Mouse (Mus musculus): Measurements from ENCODE around the gene Dapk2.

Dapk2 gene

GRCm38 (mm10) chr9:66184572-66184971 lies 26.5 kb downstream of the Dapk2 start:
- DNase-seq (ENCODE audit: extremely low spot score, low spot score) = no peak

DNA sequence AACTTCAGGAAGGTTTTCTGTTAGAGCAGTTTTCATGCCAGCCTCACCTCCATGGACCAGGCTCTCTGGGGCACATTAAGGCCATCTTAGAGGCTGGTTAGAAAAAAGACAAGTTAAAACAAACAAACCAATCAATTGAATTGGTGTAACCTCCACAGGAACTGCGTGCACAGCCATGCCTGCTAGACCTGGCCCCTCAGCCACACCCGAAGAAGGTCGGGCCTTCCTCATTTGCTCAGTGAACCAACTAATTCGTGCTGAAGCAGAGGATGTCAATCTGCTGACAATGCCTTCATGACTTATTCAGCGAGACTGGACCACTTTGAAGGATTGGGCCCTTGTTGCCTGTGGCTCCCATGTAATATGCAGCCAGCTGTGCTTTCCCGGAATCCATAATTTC lies 28.4 kb downstream of the Dapk2 start:
- DNase-seq (ENCODE audit: extremely low spot score, low spot score) = peak; percentile 20

- no peak for DNase-seq (ENCODE audit: extremely low spot score, low spot score)
Observed at GRCm38 (mm10) chr9:66189026-66189425, 31.0 kb downstream of the Dapk2 start.

GRCm38 (mm10) chr9:66194003-66194402 lies 36.0 kb downstream of the Dapk2 start:
- no peak for DNase-seq (ENCODE audit: extremely low spot score, low spot score)

GRCm38 (mm10) chr9:66196561-66196960 lies 38.5 kb downstream of the Dapk2 start:
- no peak for DNase-seq (ENCODE audit: extremely low spot score, low spot score)

DNA sequence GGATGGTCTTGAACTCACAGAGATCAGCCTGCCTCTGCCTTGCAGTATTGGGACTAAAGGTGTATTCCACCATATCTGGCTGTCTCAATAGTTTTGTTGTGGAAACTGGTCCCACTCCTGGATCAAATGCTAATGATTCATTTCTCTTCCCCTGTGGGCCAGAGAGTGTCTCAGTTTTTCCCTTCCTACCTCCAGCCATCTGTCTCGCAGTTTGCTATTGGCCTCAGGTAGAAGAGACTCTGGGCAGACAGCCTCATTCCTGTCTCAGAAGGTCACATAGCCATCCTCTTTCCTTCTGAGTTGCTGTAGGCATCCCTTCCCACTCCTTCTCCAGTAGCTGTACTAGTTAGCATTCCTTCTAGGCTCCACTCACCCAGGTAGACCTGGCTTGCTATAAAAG lies 40.5 kb downstream of the Dapk2 start:
- no peak for DNase-seq (ENCODE audit: extremely low spot score, low spot score)

GRCm38 (mm10) chr9:66199657-66200410 lies 41.8 kb downstream of the Dapk2 start:
- no peak for DNase-seq (ENCODE audit: extremely low spot score, low spot score)

GRCm38 (mm10) chr9:66200411-66200789 lies 42.4 kb downstream of the Dapk2 start:
- no peak for DNase-seq (ENCODE audit: extremely low spot score, low spot score)

GRCm38 (mm10) chr9:66201665-66202064 lies 43.6 kb downstream of the Dapk2 start:
- DNase-seq (ENCODE audit: extremely low spot score, low spot score) = no peak

GRCm38 (mm10) chr9:66202463-66202862 lies 44.4 kb downstream of the Dapk2 start:
- no peak for DNase-seq (ENCODE audit: extremely low spot score, low spot score)

DNA sequence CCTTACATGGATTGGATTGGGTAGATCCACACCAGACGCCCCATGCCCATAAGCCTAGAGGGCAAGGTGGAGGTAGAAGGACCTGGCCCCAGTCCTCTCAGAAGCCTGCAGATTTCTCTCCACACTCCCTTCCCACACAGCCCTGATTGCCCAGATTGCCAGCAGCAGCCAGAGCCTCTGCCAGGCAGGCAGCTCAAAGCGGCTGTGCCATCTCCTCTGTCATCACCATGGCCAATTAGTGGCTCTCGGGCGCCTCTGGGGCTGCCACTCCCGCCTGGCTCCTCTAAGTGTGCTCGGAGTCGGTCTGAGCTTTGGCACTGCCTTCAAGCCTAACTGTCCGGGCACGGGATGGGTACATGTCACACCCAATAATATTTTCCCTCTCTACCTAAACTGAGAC lies 47.7 kb downstream of the Dapk2 start:
- no peak for DNase-seq (ENCODE audit: extremely low spot score, low spot score)

GRCm38 (mm10) chr9:66206825-66207224 lies 48.8 kb downstream of the Dapk2 start:
- DNase-seq (ENCODE audit: extremely low spot score, low spot score) = no peak

GRCm38 (mm10) chr9:66211420-66211819 lies 53.4 kb downstream of the Dapk2 start:
- DNase-seq (ENCODE audit: extremely low spot score, low spot score) = no peak

DNA sequence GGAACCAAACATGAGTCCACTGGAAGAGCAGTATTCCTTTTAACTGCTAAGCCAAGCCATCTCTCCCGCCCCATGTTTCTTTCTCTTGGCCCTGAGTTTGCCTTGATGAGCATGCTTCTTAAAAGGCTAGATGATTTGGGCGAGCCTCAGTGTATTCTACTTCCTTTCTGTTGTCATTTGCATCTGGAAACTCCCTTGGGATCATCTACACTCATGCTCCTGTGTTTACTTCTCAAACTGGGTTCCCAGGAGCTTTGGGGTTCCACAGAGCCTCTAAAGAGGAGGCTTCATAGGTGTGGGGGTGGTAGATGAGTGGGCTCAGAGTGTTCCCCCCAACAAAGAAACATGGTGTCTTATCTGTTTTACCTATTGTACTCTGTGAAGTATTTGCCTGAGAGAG lies 54.1 kb downstream of the Dapk2 start:
- no peak for DNase-seq (ENCODE audit: extremely low spot score, low spot score)

DNA sequence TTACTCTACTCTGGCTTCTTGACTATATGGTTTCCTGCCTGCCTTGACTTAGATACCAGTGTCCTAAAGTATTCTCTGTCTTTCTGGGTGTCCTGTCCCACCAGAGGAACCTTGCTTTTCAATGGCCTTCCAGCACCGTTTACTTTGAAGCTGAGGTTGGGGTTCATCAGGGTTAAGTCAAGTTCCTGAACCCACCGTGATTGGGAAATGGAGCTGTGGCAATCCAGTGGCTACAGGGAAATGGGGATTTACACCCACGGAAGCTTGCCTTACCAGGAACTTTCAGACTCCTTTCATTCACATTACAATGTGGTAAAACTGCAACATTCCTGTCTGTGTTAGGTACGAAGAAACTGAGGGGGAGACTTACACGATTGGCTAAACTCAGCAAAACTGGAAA lies 54.8 kb downstream of the Dapk2 start:
- DNase-seq (ENCODE audit: extremely low spot score, low spot score) = no peak

DNA sequence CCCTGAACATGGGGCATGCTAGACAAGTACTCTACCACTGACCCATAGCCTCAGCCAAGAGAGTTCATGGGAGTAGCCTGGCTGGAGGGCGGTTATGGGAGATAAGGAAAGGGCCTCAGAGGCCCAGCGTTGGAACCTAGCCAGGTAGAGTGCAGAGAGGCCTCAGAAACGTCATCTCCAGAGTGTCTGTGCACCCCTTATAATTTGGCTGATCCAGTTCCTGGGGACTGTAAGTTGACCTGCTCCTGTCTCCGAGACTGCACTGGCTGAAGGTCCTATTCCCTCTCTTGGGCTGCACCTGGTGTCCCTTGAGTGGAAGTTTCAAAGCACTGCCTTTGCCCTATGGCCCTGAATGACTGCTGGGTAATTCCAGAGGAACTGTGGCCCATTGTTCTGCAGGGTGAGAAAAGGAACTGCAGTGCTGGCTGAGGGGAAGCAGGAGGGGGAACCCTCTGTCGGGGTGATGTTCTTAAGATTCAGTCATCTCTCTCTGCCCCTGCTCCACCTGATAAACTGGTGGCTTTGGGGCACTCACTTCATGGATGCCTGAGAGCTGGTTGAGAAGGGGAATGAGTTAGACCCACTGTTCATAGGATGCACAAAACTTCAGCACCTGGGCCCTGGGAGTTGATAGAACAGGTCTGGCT lies 55.5 kb downstream of the Dapk2 start:
- DNase-seq (ENCODE audit: extremely low spot score, low spot score) = peak; percentile 15

DNA sequence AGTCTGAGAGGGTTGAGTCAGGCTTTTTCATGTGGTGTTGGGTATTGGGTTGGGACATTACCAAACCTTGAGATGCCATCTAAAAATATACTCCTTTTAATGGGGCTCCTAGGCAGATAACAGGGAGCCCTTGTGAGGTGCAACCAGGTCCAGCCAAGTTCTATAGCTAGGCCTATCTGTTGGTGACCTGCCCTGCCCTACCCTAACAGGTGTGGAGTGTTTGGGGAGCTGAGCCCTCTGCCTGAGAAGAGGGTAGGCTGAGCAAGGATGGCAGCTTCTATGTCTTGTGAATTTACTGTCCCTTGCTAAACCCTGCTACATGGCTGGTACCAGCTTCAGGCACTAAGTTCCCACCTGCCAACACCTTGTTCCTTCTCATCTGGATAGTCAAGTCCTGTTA lies 57.5 kb downstream of the Dapk2 start:
- no peak for DNase-seq (ENCODE audit: extremely low spot score, low spot score)

GRCm38 (mm10) chr9:66217970-66218369 lies 59.9 kb downstream of the Dapk2 start:
- DNase-seq (ENCODE audit: extremely low spot score, low spot score) = no peak

GRCm38 (mm10) chr9:66218917-66219725 lies 61.1 kb downstream of the Dapk2 start:
- DNase-seq (ENCODE audit: extremely low spot score, low spot score) = no peak

- DNase-seq (ENCODE audit: extremely low spot score, low spot score) = no peak
Observed at GRCm38 (mm10) chr9:66223872-66224271, 65.8 kb downstream of the Dapk2 start.

DNA sequence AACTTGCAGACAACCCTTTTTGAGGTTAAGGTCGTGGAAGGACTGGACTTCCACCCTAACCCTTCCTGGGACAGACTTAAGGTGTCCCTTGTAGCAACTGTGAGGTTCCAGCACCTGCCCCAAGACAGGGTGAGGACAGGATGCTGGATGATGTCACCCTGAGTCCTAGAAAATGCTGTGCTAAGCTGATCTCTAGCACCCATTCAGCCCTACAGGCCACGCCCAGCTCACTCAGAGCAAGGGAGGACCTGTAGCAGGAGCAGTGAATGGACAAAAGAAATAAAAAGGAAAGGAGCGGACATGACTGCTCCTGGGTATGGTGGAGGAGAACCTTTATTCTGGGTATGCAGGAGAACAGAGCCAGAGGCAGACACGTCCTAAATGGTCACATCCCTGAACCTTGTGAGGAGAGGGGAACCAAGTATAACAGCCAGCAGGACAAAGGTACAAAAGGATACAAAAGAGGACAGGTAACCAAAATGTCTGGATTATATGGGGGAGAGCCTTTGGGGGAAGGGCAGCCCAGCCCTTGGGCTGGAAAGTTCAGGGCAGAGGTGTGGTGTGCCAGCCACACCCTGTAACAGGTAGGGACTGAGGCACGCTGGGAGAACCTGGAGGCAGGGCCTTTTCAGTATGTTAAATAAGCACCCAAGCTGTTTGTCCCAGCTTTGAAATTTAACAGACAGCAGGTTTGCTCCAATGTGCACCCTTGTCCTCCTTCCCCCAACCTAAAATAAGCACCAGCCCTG lies 67.9 kb downstream of the Dapk2 start:
- DNase-seq (ENCODE audit: extremely low spot score, low spot score) = no peak
